11 mouse cellular contexts compared by ENCODE assay signal in the genomic region with DNA sequence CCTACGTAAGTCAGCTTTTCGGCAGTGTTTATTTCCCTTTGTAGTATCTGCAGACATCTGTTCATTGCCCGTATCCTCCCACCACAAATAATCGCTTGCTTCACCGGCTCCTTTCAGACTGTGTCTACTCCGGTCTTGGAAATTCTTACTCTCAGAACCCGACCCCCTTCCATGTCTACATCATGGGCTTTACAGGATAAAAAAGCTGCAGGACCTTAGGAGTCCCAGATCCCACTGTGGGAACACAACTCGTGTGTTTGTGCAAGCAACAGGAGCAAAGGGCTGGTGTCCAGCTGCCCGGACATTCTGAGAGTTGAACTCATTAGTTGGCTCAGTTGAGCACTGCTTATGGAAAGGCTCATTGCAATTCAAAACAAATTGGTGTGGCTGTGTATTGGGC. TPM values are rescaled to one million over a fixed set of nuclear protein-coding genes. Genes with fewer than 3 reads are reported as not detected.
DNase-seq lines count a peak whose midpoint lies in the region; ATAC-seq and TF ChIP-seq lines count a peak whose summit lies in the region.
"Had no signal": no experiment of that assay in that cellular context is flagged by ENCODE, and none has a peak within 500 bp of the region (broad histone marks: within the 10 kb centered on the region; RNA-seq: fewer than 3 reads in every experiment).

No protein-coding gene starts in this region.

- ATAC-seq in embryonic facial prominence, embryonic 14.5 days (ENCODE audit: low read depth) = no peak
- no peak for ATAC-seq in lung, embryonic 16.5 days (ENCODE audit: low read depth)
- ATAC-seq in intestine, postnatal 0 days = no peak
- no peak for ATAC-seq in stomach, embryonic 14.5 days (ENCODE audit: insufficient number of reproducible peaks, insufficient read depth, low FRiP score, low read depth)
- ATAC-seq: Patski had no signal

- no peaks in the 10 kb centered on the region for H3K4me1 ChIP-seq in embryonic facial prominence, embryonic 14.5 days (ENCODE audit: control insufficient read depth, insufficient read depth, low read length)
- H3K4me1 ChIP-seq in embryonic facial prominence, embryonic 10.5 days = 0 out of 2 replicates have a peak, but pooled peaks cover 2% of the 10 kb centered on the region
- H3K4me1 ChIP-seq in lung, embryonic 16.5 days (replicated peaks; ENCODE audit: control insufficient read depth, insufficient read depth, low read length) = peaks cover 24% of the 10 kb centered on the region
- H3K4me1 ChIP-seq in intestine, postnatal 0 days (replicated peaks; ENCODE audit: control insufficient read depth, insufficient read depth, low read length) = no peaks in the 10 kb centered on the region
- peaks cover 17% of the 10 kb centered on the region for H3K4me1 ChIP-seq in stomach, embryonic 14.5 days (ENCODE audit: control insufficient read depth, insufficient read depth, low read length)

- peak; percentile 15 for DNase-seq in embryonic facial prominence, embryonic 14.5 days (ENCODE audit: low spot score)
- DNase-seq in embryonic facial prominence, embryonic 10.5 days (ENCODE audit: low spot score) = no peak
- no peak for DNase-seq in lung, adult 18-20 months
- DNase-seq in T-cell, adult 2 months (ENCODE audit: low spot score) = no peak
- no peak for DNase-seq in adrenal gland, postnatal 36 days
- DNase-seq: layer of hippocampus, adult 9-11 months; thymus, postnatal 25 days had no signal

- no peak for TF ChIP-seq CTCF in intestine, postnatal 0 days (IDR thresholded peaks at IDR 0.05; ENCODE audit: low read depth)

- H3K27me3 ChIP-seq in embryonic facial prominence, embryonic 14.5 days (replicated peaks; ENCODE audit: control insufficient read depth, insufficient read depth, low read length) = no peaks in the 10 kb centered on the region; the same call in 1 of the 2 replicates
- H3K27me3 ChIP-seq in embryonic facial prominence, embryonic 10.5 days (replicated peaks; ENCODE audit: low read depth, poor library complexity, severe bottlenecking) = no peaks in the 10 kb centered on the region
- no peaks in the 10 kb centered on the region for H3K27me3 ChIP-seq in lung, embryonic 16.5 days (ENCODE audit: control insufficient read depth, insufficient read depth, low read depth, low read length)
- H3K27me3 ChIP-seq in intestine, postnatal 0 days (replicated peaks; ENCODE audit: control insufficient read depth, insufficient read depth, low read length) = no peaks in the 10 kb centered on the region
- H3K27me3 ChIP-seq in stomach, embryonic 14.5 days (ENCODE audit: control insufficient read depth, insufficient read depth, low read length) = no peaks in the 10 kb centered on the region
- H3K27me3 ChIP-seq: Patski had no signal

- H3K27ac ChIP-seq in embryonic facial prominence, embryonic 14.5 days (replicated peaks; ENCODE audit: low read depth, low read length) = no peak overlapping the region
- no peak overlapping the region for H3K27ac ChIP-seq in embryonic facial prominence, embryonic 10.5 days (replicated peaks)
- peak overlapping the region; percentile 31; the same call in 1 of the 2 replicates for H3K27ac ChIP-seq in lung, embryonic 16.5 days (ENCODE audit: low read length)
- H3K27ac ChIP-seq in intestine, postnatal 0 days (ENCODE audit: low read depth, low read length) = no peak overlapping the region
- peak overlapping the region; percentile 24; the same call in 1 of the 2 replicates for H3K27ac ChIP-seq in stomach, embryonic 14.5 days (ENCODE audit: low read length)

- H3K9ac ChIP-seq in embryonic facial prominence, embryonic 14.5 days (ENCODE audit: low read depth, low read length) = no peak overlapping the region
- no peak overlapping the region for H3K9ac ChIP-seq in lung, embryonic 16.5 days (ENCODE audit: low read length)
- H3K9ac ChIP-seq in intestine, postnatal 0 days (ENCODE audit: low read depth, low read length) = no peak overlapping the region
- no peak overlapping the region for H3K9ac ChIP-seq in stomach, embryonic 14.5 days (replicated peaks; ENCODE audit: low read depth, low read length)

- 45% methylated on average over 9 of the region's 9 CpGs for WGBS in embryonic facial prominence, embryonic 14.5 days
- 66% methylated on average over 9 of the region's 9 CpGs for WGBS in embryonic facial prominence, embryonic 10.5 days
- WGBS in lung, embryonic 16.5 days = 25% methylated on average over 9 of the region's 9 CpGs
- 48% methylated on average over 9 of the region's 9 CpGs for WGBS in intestine, postnatal 0 days
- 18% methylated on average over 9 of the region's 9 CpGs for WGBS in stomach, embryonic 14.5 days

- H3K4me2 ChIP-seq in embryonic facial prominence, embryonic 14.5 days (ENCODE audit: low read depth, low read length) = no peak overlapping the region
- peak overlapping the region; percentile 35 for H3K4me2 ChIP-seq in lung, embryonic 16.5 days (ENCODE audit: low read depth, low read length)
- peak overlapping the region; percentile 33 for H3K4me2 ChIP-seq in intestine, postnatal 0 days (replicated peaks; ENCODE audit: low read depth)
- H3K4me2 ChIP-seq in stomach, embryonic 14.5 days (replicated peaks; ENCODE audit: low read depth, low read length) = peak overlapping the region; percentile 29

- no peak overlapping the region for H3K4me3 ChIP-seq in embryonic facial prominence, embryonic 14.5 days (ENCODE audit: low read depth, low read length)
- H3K4me3 ChIP-seq in embryonic facial prominence, embryonic 10.5 days = no peak overlapping the region
- 0 out of 2 replicates have a peak overlapping the region, but pooled peaks have one; percentile 3 for H3K4me3 ChIP-seq in lung, embryonic 16.5 days (ENCODE audit: low read length)
- H3K4me3 ChIP-seq in intestine, postnatal 0 days (ENCODE audit: low read depth, low read length) = no peak overlapping the region
- H3K4me3 ChIP-seq in stomach, embryonic 14.5 days (ENCODE audit: low read depth, low read length) = no peak overlapping the region

- H3K36me3 ChIP-seq in embryonic facial prominence, embryonic 14.5 days (ENCODE audit: control insufficient read depth, insufficient read depth, low read length) = no peaks in the 10 kb centered on the region
- no peaks in the 10 kb centered on the region for H3K36me3 ChIP-seq in embryonic facial prominence, embryonic 10.5 days (replicated peaks)
- no peaks in the 10 kb centered on the region for H3K36me3 ChIP-seq in lung, embryonic 16.5 days (ENCODE audit: control insufficient read depth, insufficient read depth, low read length)
- H3K36me3 ChIP-seq in intestine, postnatal 0 days (ENCODE audit: control insufficient read depth, insufficient read depth) = no peaks in the 10 kb centered on the region
- H3K36me3 ChIP-seq in stomach, embryonic 14.5 days (ENCODE audit: control insufficient read depth, insufficient read depth, low read length) = no peaks in the 10 kb centered on the region

- H3K9me3 ChIP-seq in embryonic facial prominence, embryonic 14.5 days (ENCODE audit: control insufficient read depth, low read length) = no peaks in the 10 kb centered on the region
- no peaks in the 10 kb centered on the region for H3K9me3 ChIP-seq in embryonic facial prominence, embryonic 10.5 days
- no peaks in the 10 kb centered on the region for H3K9me3 ChIP-seq in lung, embryonic 16.5 days (ENCODE audit: control insufficient read depth, low read length)
- no peaks in the 10 kb centered on the region for H3K9me3 ChIP-seq in intestine, postnatal 0 days (ENCODE audit: control insufficient read depth)
- no peaks in the 10 kb centered on the region for H3K9me3 ChIP-seq in stomach, embryonic 14.5 days (ENCODE audit: control insufficient read depth, low read depth, low read length)

RNA-seq across cellular contexts. Expression of a gene that starts 35.2 kb away (rescaled TPM):
- 6.6 and 6.7 TPM in 2 replicates for polyA plus RNA-seq in embryonic facial prominence, embryonic 14.5 days (2014; fragmentation: Nextera tagmentation; extraction: Ambion mirVana)
- 5.6 and 6.0 TPM in 2 replicates for polyA plus RNA-seq in embryonic facial prominence, embryonic 10.5 days (2016; fragmentation: Nextera tagmentation; extraction: Ambion mirVana)
- polyA plus RNA-seq in lung, embryonic 16.5 days (2015; fragmentation: Nextera tagmentation; extraction: Ambion mirVana) = 4.4 and 5.0 TPM in 2 replicates
- 4.8 and 5.3 TPM in 2 replicates for polyA plus RNA-seq in intestine, postnatal 0 days (2015; fragmentation: Nextera tagmentation; extraction: Ambion mirVana)
- polyA plus RNA-seq in stomach, embryonic 14.5 days (2014; fragmentation: Nextera tagmentation; extraction: Ambion mirVana) = 5.7 and 6.7 TPM in 2 replicates
- 10 to 100 TPM; 28.3 to 31.6 TPM for total RNA-seq in adrenal gland, postnatal 36 days (2021)

RNA-seq across cellular contexts. Expression of a gene that starts 46.9 kb away (rescaled TPM):
- polyA plus RNA-seq in embryonic facial prominence, embryonic 14.5 days (2014; fragmentation: Nextera tagmentation; extraction: Ambion mirVana) = 4.7 and 6.1 TPM in 2 replicates
- 2.1 and 2.7 TPM in 2 replicates for polyA plus RNA-seq in embryonic facial prominence, embryonic 10.5 days (2016; fragmentation: Nextera tagmentation; extraction: Ambion mirVana)
- 6.5 and 7.6 TPM in 2 replicates for polyA plus RNA-seq in lung, embryonic 16.5 days (2015; fragmentation: Nextera tagmentation; extraction: Ambion mirVana)
- 7.4 and 9.7 TPM in 2 replicates for polyA plus RNA-seq in intestine, postnatal 0 days (2015; fragmentation: Nextera tagmentation; extraction: Ambion mirVana)
- 8.6 and 8.8 TPM in 2 replicates for polyA plus RNA-seq in stomach, embryonic 14.5 days (2014; fragmentation: Nextera tagmentation; extraction: Ambion mirVana)
- 10 to 100 TPM in 1 of 2 experiments, 1 to 10 TPM in 1; 9.9 to 12.9 TPM for total RNA-seq in adrenal gland, postnatal 36 days (2021)

RNA-seq across cellular contexts. Expression of a gene that starts 47.0 kb away (rescaled TPM):
- polyA plus RNA-seq in embryonic facial prominence, embryonic 14.5 days (2014; fragmentation: Nextera tagmentation; extraction: Ambion mirVana) = 11.6 and 12.6 TPM in 2 replicates
- polyA plus RNA-seq in embryonic facial prominence, embryonic 10.5 days (2016; fragmentation: Nextera tagmentation; extraction: Ambion mirVana) = 2.3 and 2.9 TPM in 2 replicates
- polyA plus RNA-seq in lung, embryonic 16.5 days (2015; fragmentation: Nextera tagmentation; extraction: Ambion mirVana) = 36.9 and 37.4 TPM in 2 replicates
- polyA plus RNA-seq in intestine, postnatal 0 days (2015; fragmentation: Nextera tagmentation; extraction: Ambion mirVana) = 12.8 and 14.2 TPM in 2 replicates
- polyA plus RNA-seq in stomach, embryonic 14.5 days (2014; fragmentation: Nextera tagmentation; extraction: Ambion mirVana) = 38.2 and 40.9 TPM in 2 replicates
- 10 to 100 TPM; 30.2 to 31.9 TPM for total RNA-seq in adrenal gland, postnatal 36 days (2021)

Comparison
In these comparisons a context has a peak if more than half of its experiments do, and no peak if none do; other contexts are left out.
1. H3K27ac ChIP-seq: peak in lung, embryonic 16.5 days (single experiment) and stomach, embryonic 14.5 days (single experiment); none in embryonic facial prominence, embryonic 14.5 days (single experiment), embryonic facial prominence, embryonic 10.5 days (single experiment) and intestine, postnatal 0 days (single experiment).